Mouse (Mus musculus): ENCODE results near the gene Papss2.

GRCm38 (mm10) chr19:32648019-32648571 is 52.5 kb downstream of the Papss2 start:
- TF ChIP-seq GATA1 (IDR thresholded peaks at IDR 0.05; ENCODE audit: low read length) = no peak
- no peak for TF ChIP-seq TAL1 (IDR thresholded peaks at IDR 0.05; ENCODE audit: low read length)
